Mouse (Mus musculus): ENCODE measurements around the gene Efnb3.

The Efnb3 gene

GRCm38 (mm10) chr11:69559851-69560765 lies at the start of gene Efnb3:
Gene Efnb3, minus strand, starts transcription at chr11:69560205.
- DNase-seq (ENCODE audit: low read depth) = no peak

DNA sequence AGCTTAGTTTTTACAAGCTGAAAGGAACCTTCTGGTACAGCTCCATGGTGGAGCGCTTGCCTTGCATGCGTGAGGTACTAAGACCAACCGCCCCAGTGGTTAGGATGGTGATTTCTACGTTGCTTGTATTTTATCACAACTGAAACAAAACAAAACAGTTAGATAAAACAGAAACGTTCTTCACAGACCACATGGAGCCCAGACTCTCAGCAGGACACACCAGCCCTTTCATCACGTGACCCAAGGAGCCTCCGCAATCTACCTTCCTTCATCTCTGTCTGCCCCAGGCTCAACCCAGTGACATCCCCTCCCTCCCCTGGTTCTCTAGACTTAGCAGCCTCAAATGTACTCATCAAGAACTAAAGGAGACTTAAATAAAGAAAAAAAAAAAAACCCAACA lies 49.4 kb upstream of the Efnb3 start:
- DNase-seq (ENCODE audit: low read depth) = no peak

- DNase-seq (ENCODE audit: low read depth) = no peak
Observed at GRCm38 (mm10) chr11:69608525-69608924, 48.5 kb upstream of the Efnb3 start.

- no peak for DNase-seq (ENCODE audit: low read depth)
Observed at GRCm38 (mm10) chr11:69606832-69607231, 46.8 kb upstream of the Efnb3 start.

DNA sequence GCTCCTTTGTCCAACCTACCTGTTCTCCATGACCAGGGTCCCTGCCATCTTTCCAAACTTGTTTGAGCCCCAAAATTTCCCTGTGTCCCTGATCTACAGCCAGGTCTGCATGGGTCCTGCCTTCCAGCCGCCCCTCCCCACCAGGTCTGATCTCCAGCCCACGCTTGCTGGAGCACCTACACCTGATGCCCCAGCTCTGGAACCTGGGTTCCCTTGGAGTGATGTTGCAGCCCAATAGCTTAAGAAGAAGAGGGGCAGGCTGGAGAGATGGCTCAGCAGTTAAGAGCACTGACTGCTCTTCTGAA lies 46.4 kb upstream of the Efnb3 start:
- no peak for DNase-seq (ENCODE audit: low read depth)

GRCm38 (mm10) chr11:69605726-69606490 lies 45.9 kb upstream of the Efnb3 start, which contains the start of gene Atp1b2:
Gene Atp1b2, minus strand, starts transcription at chr11:69605942.
- DNase-seq (ENCODE audit: low read depth) = peak; percentile 76

DNA sequence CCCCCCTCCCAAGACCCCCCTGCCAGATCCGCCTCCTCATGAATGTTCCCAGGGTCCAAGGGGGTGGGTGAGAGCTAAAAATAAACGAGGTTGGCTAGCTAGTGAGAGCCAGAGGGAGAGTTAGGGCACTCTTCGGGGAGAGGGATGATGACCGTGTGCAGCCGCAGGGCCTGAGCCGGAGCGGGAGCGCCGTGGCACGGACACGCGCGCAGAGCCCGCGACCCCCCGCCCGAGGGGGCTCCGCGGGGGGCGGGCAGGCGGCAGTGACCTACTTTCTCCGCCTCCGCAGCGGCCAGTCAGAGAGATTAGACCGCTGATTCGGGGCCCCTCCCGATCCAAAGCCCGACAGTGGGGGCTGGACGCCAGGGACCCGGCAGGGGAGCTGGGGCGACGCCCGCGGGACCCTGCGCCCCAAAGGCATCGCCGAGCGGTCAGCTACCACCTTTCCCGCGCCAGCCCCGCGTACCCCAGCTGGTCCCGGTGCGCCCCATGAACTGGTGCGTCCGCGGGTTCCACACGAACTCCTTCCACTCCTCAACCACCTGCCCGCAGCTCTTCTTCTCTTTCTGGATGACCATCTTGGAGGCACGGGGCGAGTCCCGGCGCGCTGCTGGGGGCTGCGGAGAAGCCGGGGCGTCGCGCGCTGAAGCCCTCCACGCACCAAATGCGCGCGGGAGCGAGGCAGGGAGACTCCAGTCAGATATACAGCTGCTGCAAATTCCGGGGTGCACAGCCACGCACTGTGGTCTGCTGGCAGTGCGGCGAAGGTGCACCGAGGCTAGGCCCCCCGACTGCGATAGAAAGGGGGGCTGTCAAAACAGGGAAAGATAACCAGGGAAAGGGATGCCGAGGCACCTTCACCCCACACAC lies 45.0 kb upstream of the Efnb3 start:
- DNase-seq (ENCODE audit: low read depth) = no peak

DNA sequence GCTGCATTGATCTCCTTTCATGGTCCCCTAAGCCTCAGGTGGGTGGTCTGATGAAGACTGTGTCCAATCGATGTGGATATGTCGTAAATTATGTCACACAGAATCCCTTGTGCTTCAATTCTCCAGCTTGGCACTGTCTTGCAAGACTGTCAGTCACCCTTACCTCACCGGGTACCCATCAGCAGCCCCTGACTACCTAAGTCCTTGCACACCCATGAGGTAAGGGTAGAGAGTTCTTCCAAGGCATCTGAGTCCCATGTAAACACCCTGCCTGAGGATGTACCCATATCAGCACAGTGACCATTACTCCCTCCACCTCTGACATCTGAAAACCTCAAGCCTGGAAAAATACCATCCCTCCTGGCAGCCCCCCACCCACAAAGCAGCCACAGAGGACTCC lies 44.3 kb upstream of the Efnb3 start:
- no peak for DNase-seq (ENCODE audit: low read depth)

DNA sequence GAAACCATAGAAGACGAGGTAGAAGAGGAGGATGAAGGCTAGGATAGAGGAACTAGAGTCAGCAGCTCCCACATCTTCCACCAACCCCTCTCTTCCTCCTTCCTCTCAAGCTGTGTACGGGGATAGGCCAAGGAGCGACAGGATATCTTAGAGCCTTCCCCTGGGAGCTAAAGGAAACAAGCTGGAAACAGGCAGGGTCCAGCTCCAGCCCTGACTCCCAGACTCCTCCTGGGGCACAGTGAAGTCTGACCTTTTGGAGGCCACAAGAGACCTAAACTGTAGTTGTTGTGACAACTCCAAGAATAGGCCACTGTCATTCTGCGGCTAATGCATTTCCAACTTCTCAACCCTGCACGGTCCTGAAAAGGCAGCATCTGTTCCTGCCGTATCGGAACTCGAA lies 43.5 kb upstream of the Efnb3 start:
- no peak for DNase-seq (ENCODE audit: low read depth)

- no peak for DNase-seq (ENCODE audit: low read depth)
Observed at GRCm38 (mm10) chr11:69601768-69602167, 41.8 kb upstream of the Efnb3 start.

GRCm38 (mm10) chr11:69600098-69600497 lies 40.1 kb upstream of the Efnb3 start:
- no peak for DNase-seq (ENCODE audit: low read depth)

DNA sequence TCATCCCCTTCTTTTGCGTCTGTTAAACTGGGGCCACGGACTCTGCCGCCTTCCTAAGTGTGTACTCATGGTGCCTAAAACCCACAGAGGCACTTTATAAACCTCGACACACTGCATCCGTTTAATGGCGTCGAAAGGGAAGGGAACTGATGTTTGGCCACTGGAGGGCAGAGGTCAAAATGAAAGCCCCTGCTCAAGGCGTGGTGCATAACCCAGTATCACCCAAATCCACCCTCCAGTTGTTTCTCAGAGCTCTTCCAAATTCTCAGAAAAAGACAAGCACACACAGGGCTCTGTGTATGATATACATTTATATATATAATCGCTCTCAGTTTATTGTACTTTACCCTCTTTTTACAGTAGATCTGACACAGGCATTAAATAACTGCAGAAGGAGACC lies 39.4 kb upstream of the Efnb3 start:
- no peak for DNase-seq (ENCODE audit: low read depth)

GRCm38 (mm10) chr11:69594853-69595252 lies 34.8 kb upstream of the Efnb3 start:
- DNase-seq (ENCODE audit: low read depth) = no peak

GRCm38 (mm10) chr11:69592799-69593198 lies 32.8 kb upstream of the Efnb3 start:
- DNase-seq (ENCODE audit: low read depth) = no peak

- DNase-seq (ENCODE audit: low read depth) = no peak
Observed at GRCm38 (mm10) chr11:69591899-69592637, 32.1 kb upstream of the Efnb3 start.

- no peak for DNase-seq (ENCODE audit: low read depth)
Observed at GRCm38 (mm10) chr11:69591424-69591823, 31.4 kb upstream of the Efnb3 start.

GRCm38 (mm10) chr11:69590622-69591021 lies 30.6 kb upstream of the Efnb3 start:
- DNase-seq (ENCODE audit: low read depth) = no peak

DNA sequence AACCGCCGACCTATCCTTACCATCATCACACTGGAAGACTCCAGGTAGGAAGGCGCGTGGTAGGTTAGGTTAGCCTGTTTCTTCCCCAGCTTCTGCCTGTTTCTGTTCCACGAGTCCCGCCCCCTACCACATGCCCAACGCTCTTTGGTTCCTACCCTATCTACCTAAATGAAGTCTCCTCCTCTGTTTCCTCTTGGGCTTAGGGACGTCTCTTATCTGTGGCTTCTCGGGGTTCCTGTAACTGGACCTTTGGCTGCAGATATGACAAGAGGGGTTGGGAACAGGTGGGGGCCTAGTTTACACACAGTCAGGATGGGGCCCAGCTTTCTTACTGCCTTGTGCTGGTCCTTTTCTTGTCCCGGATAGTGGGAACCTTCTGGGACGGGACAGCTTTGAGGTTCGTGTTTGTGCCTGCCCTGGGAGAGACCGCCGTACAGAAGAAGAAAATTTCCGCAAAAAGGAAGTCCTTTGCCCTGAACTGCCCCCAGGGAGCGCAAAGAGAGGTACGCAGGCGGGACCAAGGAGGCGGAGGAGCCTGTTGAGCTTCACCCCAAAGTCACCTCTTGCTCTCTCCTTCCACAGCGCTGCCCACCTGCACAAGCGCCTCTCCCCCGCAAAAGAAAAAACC lies 29.3 kb upstream of the Efnb3 start:
- no peak for DNase-seq (ENCODE audit: low read depth)

GRCm38 (mm10) chr11:69585718-69586325 lies 25.8 kb upstream of the Efnb3 start:
- DNase-seq (ENCODE audit: low read depth) = peak; percentile 45

DNA sequence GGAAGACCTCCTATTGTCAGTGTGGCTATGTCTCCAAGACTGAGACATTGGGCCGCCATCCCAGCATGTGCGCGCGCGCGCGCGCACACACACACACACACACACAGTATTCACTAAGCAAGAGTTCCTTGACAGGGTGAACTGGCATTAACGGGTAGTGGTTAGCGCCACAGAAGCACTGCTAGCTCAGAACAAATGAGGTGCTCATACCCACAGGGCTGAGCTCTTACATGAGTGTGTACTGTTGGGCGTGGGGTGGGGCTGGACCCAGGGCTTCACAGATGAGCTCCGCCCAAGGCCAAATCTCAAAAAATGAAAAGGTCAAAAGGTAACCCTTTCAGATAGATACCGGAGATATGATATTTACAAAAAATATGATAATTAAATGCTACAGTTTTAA lies 24.9 kb upstream of the Efnb3 start:
- DNase-seq (ENCODE audit: low read depth) = no peak

DNA sequence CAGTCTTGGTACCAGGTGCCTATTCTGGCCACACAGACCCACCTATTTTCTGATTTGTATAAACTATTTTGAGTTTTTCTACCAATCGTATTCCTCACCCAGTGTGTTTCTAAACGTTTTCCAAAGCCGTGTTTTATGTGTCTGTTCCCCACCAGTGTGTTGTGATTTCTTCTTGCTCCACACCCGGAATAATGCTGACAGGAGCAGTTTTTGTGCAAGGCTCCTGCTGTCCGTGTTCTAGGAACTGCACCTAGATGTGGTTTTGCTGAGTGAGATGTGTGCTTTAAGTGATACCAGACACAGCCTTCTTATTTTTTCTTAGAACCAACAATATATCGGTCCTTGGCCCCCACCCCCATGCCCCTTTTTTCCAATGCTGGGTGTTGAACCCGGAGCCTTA lies 24.0 kb upstream of the Efnb3 start:
- no peak for DNase-seq (ENCODE audit: low read depth)
